Mouse (Mus musculus) B cell, adult (primary cell): ENCODE results near the gene Cr1l. TPM values are rescaled to one million over a fixed set of nuclear protein-coding genes. Genes with fewer than 3 reads are reported as not detected.

Source experiments
- total RNA-seq: library from RNA; stranded (reverse); gene quantifications from 4 replicates; pipeline ENCODE4 v1.2.4, GENCODE M21; 2023; ENCODE audit not compliant: inconsistent age

Gene Cr1l
- total RNA-seq: 121 to 156 TPM (median 143 TPM) in 4 replicates

DNA sequence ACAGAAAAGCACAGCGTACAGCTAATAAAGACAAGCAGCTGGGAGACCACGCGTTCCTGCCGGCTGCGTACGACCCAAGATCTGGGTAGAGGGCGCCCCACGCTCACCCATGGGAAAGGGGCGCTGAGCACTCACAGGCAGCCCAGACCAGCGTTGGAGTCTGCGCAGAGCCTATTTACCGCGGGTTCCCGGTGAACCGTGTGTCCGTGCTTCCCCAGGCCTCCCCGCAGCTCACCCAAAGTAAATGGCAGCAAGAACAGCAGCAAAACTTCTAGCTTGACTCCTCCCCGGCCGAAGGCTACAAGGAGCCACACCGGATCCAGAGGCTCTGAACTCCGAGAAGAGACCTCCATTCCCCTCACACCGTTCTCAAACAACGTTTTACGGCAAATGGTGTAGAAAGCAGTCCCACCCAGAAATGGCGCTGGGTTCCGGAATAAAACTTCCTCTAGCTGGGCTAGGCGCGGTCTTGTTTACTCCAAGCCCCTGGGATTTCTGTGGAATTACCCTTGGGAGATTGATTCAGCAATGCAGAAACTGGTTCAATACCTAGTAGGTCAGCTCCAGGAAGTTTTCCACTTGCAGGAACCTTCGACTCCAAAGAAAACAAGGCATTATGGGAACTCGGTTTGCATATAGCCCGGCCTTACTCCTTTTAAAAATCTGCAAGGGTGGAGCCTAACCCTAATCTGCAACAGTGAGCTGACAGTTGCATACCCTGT is at the start of gene Cr1l:
Gene Cr1l, minus strand, starts transcription at position 634 of the 722 bp plus-strand sequence.

DNA sequence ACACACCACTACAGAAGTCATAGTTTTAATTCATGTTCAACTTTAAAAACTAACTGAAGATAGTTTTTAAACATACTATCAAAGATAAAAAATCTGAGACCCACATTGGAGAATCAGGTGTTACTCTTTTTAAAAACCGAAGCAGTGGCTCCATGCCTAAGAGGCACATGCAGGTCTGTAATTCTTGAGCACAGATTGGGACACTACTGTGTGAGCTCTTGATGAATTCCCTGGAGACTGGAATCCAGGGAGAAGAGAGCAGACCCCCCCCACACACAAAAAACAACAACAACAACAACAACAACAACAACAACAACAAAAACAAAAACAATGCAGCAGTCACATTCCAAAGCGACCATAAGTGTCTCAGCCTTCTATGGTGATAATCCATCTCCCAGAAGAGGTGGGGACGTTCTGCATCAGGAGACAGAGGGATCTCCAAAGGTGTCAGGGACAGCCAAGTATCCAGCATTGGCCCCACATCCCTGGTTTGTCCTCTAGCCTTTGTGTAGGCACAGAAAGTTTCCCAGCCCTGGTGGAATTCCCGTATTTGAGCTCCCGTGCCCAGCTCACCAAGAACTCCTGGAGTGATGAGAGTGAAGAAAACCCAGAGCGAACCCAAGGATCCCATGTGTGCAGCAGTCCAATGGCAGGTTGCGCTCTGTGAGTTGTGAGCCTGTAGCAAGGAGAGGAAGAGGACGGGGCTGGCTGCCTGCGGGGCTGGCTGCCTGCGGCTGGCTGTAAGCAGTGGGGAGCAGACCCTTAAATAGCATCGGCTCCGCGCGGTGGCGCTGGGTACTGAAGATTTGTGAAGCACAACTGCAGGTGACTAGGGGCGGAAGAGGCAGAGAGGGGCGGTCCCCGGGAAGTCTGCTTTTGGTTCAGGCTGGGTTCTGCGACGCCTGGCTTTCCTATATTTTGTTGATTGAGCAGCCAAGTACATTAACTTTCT is 44.9 kb upstream of the Cr1l start, which contains the start of gene Cr2:
Gene Cr2, minus strand, starts transcription at position 737 of the 952 bp plus-strand sequence.

DNA sequence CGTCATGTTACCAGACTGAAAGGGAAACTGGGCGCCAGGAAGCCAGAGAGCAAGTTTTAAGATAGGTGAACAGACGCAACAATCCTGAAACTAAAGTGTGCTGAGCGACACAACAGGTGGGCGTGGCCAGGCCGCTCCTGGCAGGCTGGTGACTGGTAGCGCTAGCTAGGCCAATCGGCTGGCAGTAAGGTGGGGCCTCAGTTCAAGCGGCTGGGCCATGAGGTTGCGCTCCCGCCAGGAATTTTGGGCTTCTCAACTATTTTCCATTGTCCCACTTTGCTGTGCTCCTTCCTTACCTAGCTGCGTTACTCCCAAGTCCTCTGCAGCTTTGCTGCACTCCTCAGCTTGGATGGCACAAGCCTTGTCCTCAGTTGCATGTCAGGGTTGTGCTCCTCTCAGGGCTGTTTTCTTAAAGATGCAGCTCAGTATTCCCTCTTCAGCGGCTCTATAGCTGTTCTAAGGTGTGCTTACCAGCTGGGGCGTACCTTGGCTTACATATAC is 39.1 kb downstream of the Cr1l start, which contains the start of gene Cd46:
Gene Cd46, minus strand, starts transcription at position 30 of the 501 bp plus-strand sequence.

Other genes with a start within 250 kb of the Cr1l start
- 0.19 to 0.81 TPM in 2 of 4 replicates, not detected in the others for gene Cd34, start 192.8 kb downstream of the Cr1l start, total RNA-seq
- 4.4 to 6.1 TPM (median 5.3 TPM) in 4 replicates for gene Cd46, start 39.3 kb downstream of the Cr1l start, total RNA-seq
- 836 to 891 TPM (median 853 TPM) in 4 replicates for gene Cr2, start 45.1 kb upstream of the Cr1l start, total RNA-seq